Mouse (Mus musculus): ENCODE measurements around the gene Rnf34. TPM values are rescaled to one million over a fixed set of nuclear protein-coding genes. Genes with fewer than 3 reads are reported as not detected.

The Rnf34 gene
- polyA plus RNA-seq, 1 experiment, result 7.7 TPM

- WGBS, result 67% methylated on average over 3 of the region's 3 CpGs
- no peak for DNase-seq (ENCODE audit: low read depth, low spot score)
Measured at GRCm38 (mm10) chr5:122855858-122856257, 6.0 kb downstream of the Rnf34 start.

- 94% methylated on average over 2 of the region's 2 CpGs for WGBS
- no peak for DNase-seq (ENCODE audit: low read depth, low spot score)
Measured at GRCm38 (mm10) chr5:122863053-122863452, 13.2 kb downstream of the Rnf34 start.

DNA sequence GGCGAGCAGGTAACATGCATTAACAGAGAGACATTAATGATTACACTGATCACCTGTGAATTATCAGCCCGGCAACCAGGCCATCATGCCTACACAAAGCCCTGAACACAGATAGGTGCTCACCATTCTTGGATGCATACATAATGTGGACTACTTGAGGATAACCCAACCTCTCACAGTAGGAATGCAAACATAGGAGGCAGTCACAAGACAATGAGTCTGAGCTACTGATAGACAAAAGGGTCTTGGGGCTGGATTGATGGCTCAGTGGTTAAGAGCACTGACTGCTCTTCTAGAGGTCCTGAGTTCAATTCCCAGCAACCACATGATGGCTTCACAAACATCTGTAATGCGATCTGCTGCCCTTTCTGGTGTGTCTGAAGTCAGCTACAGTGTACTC is 22.8 kb downstream of the Rnf34 start:
- no peak for DNase-seq (ENCODE audit: low read depth, low spot score)
- WGBS, result 94% methylated on average over 3 of the region's 3 CpGs

- DNase-seq (ENCODE audit: low read depth, low spot score), result no peak
Measured at GRCm38 (mm10) chr5:122873573-122873972, 23.7 kb downstream of the Rnf34 start.

DNA sequence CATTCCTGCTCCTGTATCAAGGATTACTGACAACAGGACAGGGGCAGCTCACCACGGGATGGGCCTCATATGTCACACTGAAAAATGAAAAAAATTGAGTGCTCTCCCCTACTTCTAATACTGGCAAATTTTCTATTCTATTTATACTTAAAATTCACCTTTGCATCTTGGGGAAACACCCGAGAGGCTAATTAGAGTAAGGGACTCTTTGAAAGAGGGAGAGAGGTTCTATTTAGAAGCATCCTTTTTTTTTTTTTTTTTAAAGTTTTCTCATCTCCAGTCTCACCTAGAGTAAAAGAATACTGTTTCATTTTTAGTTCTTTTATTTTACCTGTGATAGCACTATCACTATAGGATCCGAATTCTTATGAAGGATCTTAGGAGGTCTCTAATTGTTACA is 24.5 kb downstream of the Rnf34 start:
- 82% methylated on average over 3 of the region's 3 CpGs for WGBS
- DNase-seq (ENCODE audit: low read depth, low spot score), result no peak

More at GRCm38 (mm10) chr5:122873573-122873972, 23.7 kb downstream of the Rnf34 start:
- 61% methylated on average over 2 of the region's 2 CpGs for WGBS

DNA sequence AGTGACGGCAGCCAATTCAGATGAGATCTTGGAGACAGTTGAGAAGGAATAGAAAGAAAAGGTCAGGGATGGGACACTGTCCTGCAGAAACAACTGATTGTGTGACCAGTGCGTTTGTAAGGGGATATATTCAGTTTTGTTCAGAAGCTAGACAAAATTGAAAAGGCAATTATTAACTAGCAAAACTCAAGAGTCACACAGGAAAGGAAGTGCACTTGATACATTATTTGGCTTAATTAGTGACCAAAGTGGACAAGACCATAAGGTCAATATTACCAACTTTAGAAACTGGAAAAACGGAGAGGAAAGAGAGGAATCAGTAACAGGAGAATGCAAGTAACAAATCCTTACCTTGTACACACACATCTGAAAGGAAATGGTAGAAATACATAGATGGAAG is 26.8 kb downstream of the Rnf34 start:
- WGBS, result 85% methylated on average over 3 of the region's 3 CpGs
- no peak for DNase-seq (ENCODE audit: low read depth, low spot score)

GRCm38 (mm10) chr5:122880241-122880980 is 30.6 kb downstream of the Rnf34 start:
- no peak for DNase-seq (ENCODE audit: low read depth, low spot score)
- WGBS, result 94% methylated on average over 37 of the region's 37 CpGs

DNA sequence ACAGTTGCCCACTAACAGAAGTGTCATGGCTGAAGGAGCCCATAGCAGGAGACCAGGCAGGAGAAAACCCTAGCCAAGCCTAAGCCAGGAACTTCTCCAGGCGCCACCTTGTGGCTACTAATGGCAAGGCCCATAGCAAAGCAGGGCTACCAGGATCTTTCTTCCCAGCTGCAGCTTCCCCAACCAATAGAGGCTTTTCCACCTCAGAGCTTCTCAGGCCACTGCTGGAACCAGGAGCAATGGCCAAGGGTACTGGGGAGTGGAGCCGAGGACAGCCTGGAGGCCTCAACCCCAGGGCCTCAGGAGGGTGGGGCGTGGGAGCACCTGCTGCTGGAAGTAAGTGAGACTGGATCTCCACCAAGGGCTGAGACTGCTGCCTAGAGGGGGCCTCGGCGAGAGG is 31.5 kb downstream of the Rnf34 start:
- DNase-seq (ENCODE audit: low read depth, low spot score), result no peak
- 48% methylated on average over 5 of the region's 5 CpGs for WGBS

DNA sequence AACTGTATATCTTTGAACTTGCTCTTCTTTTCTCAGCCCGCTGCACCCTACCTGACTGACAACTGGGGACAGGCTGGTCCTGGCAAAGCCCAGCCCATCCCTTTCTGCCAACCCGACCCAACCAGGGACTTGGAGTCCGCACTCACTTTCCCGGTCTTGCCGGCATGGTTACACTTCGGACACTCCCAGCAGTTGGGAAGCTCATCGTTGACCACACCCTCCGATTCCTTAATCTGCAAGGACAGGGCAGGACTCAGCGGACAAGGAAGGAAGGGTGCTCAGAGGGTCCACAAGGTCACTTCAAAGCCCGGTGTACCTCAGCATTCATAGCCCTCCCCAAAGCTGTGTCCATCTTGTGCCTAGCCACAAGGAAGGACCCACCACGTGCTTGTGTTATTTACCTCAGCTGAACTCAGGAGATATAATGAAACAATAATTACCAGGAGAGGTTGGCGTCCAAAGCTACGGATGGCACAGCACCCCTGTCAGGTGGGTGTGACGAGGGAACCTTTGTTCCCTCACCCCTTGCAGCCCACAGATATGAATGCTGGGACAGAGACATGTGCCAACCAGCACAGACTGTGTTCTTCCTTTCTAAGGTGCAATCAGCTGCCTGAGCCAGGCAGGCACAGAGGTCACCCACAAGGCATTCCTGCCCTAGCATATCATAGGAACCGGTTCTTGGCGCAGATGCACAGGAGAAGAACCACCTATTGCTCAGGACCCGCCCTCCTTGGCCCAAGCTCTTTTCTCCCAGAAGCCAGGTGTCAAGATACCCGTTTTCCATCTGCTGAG is 32.6 kb downstream of the Rnf34 start:
- DNase-seq (ENCODE audit: low read depth, low spot score), result peak; percentile 36
- WGBS, result 41% methylated on average over 18 of the region's 18 CpGs

DNA sequence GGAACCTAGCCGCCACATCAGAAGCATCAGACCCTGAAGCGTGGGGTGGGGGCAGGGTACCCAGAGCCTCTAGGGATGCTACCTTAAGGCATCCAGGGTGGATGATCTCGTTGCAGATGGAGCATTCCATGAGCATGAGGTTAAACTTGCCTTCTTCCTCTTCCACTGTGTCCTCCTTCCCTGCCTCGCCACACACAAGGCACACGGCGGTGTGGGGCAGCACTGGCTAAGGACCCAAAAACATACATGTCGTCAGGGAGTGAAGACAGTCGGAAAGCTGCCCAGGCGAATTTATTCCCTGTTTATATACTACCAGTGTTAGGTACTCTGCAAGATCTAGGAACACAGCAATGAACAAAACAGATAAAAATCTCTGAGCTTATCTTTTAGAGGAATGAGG is 33.4 kb downstream of the Rnf34 start:
- 68% methylated on average over 9 of the region's 9 CpGs for whole genome bisulfite sequencing
- no peak for DNase-seq (ENCODE audit: low read depth, low spot score)

DNA sequence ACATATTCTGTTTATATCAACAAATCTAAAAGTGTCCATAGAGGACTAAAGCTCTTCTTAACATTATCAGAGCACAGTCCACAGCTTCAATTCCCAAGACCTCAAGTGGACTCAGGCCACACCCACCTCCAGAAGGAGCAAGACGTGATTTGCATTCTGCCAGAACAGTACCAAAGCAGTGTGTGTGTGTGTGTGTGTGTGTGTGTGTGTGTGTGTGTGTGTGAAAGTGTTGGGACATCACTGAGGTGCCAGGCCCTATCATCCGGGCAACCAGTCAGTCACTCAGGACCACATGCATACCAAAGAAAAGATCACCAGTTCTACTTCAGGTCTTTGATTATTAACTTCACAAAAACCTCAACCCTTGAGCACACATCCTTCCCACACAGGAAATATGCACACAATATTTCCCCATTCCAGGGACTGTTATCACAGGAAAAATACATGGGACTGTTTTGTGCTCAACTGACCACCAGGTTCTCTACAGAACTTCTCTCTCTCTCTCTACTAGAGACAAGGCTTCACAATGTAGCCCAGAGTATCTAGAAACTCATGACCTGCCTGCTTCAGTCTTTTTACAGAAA is 33.9 kb downstream of the Rnf34 start:
- no peak for DNase-seq (ENCODE audit: low read depth, low spot score)
- 26% methylated on average over 2 of the region's 2 CpGs for WGBS

GRCm38 (mm10) chr5:122884594-122885348 is 34.9 kb downstream of the Rnf34 start:
- no peak for DNase-seq (ENCODE audit: low read depth, low spot score)
- WGBS, result 60% methylated on average over 7 of the region's 7 CpGs

- 86% methylated on average over 9 of the region's 9 CpGs for WGBS
- DNase-seq (ENCODE audit: low read depth, low spot score), result no peak
Measured at GRCm38 (mm10) chr5:122887033-122887432, 37.2 kb downstream of the Rnf34 start.

DNA sequence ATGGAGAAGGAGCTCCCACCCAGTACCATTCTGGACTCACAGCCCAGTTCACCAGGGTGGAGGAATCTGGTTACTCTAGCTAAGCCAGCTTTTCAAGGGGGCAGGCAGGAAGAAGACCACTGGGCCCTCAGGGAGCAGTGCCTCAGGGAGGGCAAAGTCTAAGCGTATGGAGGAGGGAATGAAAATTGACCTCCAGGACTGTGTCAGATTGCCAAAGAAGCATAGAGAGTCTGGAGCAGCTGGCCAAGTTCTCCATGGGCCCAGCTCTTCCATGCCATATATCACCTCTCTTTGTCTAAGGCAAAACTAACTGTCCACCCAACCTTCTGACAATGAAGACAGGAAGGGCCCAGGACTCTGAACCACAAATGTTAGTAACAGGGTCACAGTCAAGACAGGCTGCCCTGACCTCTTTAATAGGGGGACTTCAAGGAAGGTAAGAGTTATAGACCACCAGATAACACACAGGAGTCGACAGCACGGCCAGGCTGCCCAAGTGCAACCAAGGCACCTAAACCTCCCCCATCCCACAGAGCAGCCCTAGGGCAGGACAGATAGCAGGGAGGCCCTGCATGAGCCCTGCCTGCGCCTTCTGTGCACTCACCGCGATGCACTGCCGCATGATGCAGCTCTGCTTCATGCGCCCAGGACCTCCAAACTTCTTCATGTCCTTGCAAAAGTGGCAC is 38.2 kb downstream of the Rnf34 start:
- 88% methylated on average over 8 of the region's 8 CpGs for WGBS

GRCm38 (mm10) chr5:122888612-122889214 is 38.9 kb downstream of the Rnf34 start:
- no peak for DNase-seq (ENCODE audit: low read depth, low spot score)
- 94% methylated on average over 16 of the region's 16 CpGs for WGBS

More for the DNA sequence above, 38.2 kb downstream of the Rnf34 start:
- DNase-seq (ENCODE audit: low read depth, low spot score), result no peak

- WGBS, result 69% methylated on average over 2 of the region's 2 CpGs
- no peak for DNase-seq (ENCODE audit: low read depth, low spot score)
Measured at GRCm38 (mm10) chr5:122890396-122890795, 40.5 kb downstream of the Rnf34 start.

- DNase-seq (ENCODE audit: low read depth, low spot score), result no peak
- 87% methylated on average over 6 of the region's 6 CpGs for WGBS
Measured at GRCm38 (mm10) chr5:122893270-122893669, 43.4 kb downstream of the Rnf34 start.

- WGBS, result 86% methylated on average over 5 of the region's 5 CpGs
- no peak for DNase-seq (ENCODE audit: low read depth, low spot score)
Measured at GRCm38 (mm10) chr5:122894007-122894637, 44.3 kb downstream of the Rnf34 start.

DNA sequence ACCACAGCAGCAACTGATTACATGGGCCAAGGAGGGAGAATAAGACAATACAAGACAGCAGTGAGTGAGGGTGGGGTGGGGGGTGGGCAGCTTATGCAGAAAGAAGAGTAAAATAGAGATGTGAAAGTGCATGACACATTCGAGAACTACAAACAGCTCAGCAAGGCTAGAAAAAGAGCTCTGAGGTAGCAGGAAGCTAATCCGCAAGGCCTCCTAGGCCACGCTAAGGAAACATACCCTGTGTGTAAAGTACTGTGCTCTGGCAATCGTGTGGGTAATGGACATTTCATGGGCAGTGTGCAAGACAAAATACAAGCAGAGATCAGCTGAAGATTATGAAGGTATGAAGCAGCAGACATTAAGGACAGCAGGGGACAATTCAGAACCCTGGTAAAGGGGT is 45.0 kb downstream of the Rnf34 start:
- 63% methylated on average over 4 of the region's 4 CpGs for WGBS
- no peak for DNase-seq (ENCODE audit: low read depth, low spot score)

Measured in large intestine, adult 2 months (tissue).